Mouse (Mus musculus): ENCODE data around the gene Pax5. TPM values are rescaled to one million over a fixed set of nuclear protein-coding genes. Genes with fewer than 3 reads are reported as not detected.

The Pax5 gene
- polyA plus RNA-seq, 1 experiment from 2014 or later: not detected

DNA sequence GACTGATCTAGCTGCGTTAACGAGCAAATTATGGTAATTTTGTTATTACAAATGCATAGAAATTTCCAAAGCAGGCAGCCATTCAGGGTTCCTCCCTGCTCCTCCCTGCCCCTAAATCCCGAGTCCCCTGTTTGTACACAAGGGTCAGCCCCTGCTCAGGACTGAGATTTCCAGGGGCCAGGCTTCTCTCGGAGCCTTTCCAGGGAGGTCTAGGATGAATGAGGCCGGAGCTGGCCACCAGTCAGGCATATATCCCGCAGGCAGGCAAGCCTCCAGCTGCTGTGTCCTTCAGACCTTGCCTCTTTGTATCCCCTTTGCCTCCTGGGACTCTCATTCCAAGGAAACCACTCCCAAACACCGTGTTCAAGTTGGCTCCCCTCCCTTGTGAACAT is 151.7 kb downstream of the Pax5 start:
- H3K4me3 ChIP-seq (ENCODE audit: low read length): peak overlapping the region; percentile 43

DNA sequence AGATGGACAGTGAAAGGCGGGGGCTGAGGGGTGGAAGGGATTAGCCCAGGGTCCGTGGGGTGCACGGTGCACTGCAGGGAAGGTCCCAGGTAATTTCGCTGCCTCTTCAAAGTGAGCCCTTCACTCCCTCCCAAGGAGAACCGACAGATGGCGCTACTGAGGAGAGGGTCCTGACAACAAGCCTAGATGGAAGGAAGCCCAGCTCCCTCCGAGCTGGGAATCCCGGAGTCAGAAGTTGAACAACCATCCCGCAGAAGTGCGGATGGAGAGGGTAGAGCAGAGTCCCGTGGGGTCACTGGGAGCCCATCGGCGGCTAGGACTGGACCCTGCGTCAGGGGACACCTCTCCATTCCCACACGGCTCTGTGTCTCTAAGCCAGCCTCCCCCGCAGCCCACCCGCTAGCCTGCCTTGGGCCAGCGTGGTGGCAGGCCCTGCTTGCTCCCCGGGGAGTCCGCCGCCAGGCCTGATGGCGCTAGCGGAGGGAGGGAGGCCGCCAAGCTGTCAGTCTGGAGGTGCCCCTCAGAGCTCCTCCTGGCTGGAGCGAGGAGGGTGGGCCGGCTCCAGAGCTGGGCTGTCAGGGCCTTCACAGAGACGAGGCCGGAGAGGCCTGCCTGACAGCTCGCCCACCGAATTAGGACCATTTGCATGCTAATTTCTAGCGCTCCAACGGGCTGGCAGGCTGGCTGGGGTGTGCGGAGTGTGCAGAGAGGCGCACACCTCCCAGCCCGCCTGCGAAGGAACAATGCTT is 152.3 kb downstream of the Pax5 start:
- ATAC-seq (ENCODE audit: low FRiP score, low TSS enrichment): peak; percentile 75
- WGBS: 1% methylated on average over 36 of the region's 36 CpGs
- Histone ChIP-seq H3K9ac (replicated peaks; ENCODE audit: low read length) (peak overlapping the region; percentile 50), H3K9me3 (ENCODE audit: low read length) (no peaks in the 10 kb centered on the region), H3K4me1 (ENCODE audit: insufficient read depth, low read length) (peaks cover 7% of the 10 kb centered on the region), H3K27ac (ENCODE audit: low read length) (no peak overlapping the region), H3K4me3 (ENCODE audit: low read length) (peak overlapping the region; percentile 43), H3K4me2 (replicated peaks; ENCODE audit: low read depth, low read length) (peak overlapping the region; percentile 66), H3K36me3 (ENCODE audit: insufficient read depth, low read length) (no peaks in the 10 kb centered on the region), H3K27me3 (ENCODE audit: insufficient read depth, low read length) (peaks cover 4% of the 10 kb centered on the region; the same call in 1 of the 2 replicates)

More for the DNA sequence above, 151.7 kb downstream of the Pax5 start:
- Histone ChIP-seq H3K27me3 (ENCODE audit: insufficient read depth, low read length) (peaks cover 4% of the 10 kb centered on the region; the same call in 1 of the 2 replicates), H3K9ac (replicated peaks; ENCODE audit: low read length) (peak overlapping the region; percentile 50; the same call in 1 of the 2 replicates), H3K4me1 (ENCODE audit: insufficient read depth, low read length) (peaks cover 7% of the 10 kb centered on the region), H3K9me3 (ENCODE audit: low read length) (no peaks in the 10 kb centered on the region), H3K4me2 (replicated peaks; ENCODE audit: low read depth, low read length) (peak overlapping the region; percentile 66), H3K36me3 (ENCODE audit: insufficient read depth, low read length) (no peaks in the 10 kb centered on the region), H3K27ac (ENCODE audit: low read length) (no peak overlapping the region)
- ATAC-seq (ENCODE audit: low FRiP score, low TSS enrichment): no peak
- 5% methylated on average over 7 of the region's 7 CpGs for WGBS

DNA sequence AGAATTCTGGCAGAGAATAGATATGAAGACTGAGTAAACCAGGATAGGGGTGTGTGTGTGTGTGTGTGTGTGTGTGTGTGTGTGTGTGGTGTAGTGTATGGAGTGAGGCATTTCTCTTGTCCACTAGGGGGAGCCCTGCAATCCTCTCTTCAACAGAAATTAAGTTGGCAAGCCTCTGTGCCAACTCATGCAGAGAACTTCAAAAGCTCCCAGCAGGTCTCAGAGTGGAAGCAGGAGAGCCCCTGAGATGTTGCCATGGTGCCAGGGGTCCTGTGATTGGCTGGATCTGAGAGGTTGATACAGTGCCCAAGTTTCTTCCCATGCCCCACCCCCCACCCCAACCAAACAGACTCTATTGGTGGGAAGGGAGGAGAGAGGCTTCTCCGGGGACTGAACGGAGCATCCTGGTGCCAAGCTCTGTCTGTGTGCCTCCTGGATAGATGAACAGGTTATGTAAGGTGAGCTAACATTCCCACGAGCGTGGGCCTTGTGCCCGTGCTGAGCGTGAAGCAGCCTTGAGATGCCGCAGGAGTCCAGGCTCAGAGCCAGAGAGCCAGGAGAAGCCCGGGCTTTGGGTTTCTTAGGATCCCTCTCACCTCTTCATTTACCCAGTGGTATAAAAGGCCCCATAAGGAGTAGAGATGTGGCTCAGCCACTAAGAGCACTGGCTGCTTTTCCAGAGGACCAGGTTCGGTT is 153.6 kb downstream of the Pax5 start:
- Histone ChIP-seq H3K9ac (replicated peaks; ENCODE audit: low read length) (no peak overlapping the region), H3K4me2 (replicated peaks; ENCODE audit: low read depth, low read length) (no peak overlapping the region), H3K4me1 (ENCODE audit: insufficient read depth, low read length) (peaks cover 7% of the 10 kb centered on the region), H3K4me3 (ENCODE audit: low read length) (no peak overlapping the region), H3K27me3 (ENCODE audit: insufficient read depth, low read length) (peaks cover 4% of the 10 kb centered on the region; the same call in 1 of the 2 replicates), H3K36me3 (ENCODE audit: insufficient read depth, low read length) (no peaks in the 10 kb centered on the region), H3K9me3 (ENCODE audit: low read length) (no peaks in the 10 kb centered on the region), H3K27ac (ENCODE audit: low read length) (no peak overlapping the region)
- ATAC-seq (ENCODE audit: low FRiP score, low TSS enrichment): no peak
- 95% methylated on average over 9 of the region's 9 CpGs for WGBS

DNA sequence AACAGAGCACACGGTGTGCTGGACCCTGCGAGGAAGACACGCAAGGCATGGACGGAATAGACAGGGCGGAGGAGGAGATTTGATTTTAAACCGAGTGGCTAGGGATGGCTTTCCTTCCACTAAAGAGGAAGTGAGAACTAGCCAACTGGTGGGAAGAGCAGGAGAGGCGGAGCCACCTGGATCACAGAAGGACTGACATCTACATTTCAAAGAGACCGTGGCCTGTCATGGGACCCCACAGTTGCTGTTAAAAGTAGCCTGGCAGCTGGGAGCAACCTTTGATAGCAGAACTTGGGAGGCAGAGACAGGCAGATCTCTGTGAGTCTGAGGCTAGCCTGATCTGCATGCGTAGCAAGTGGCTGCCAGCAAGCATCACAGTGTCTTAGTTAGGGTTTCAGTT is 154.7 kb downstream of the Pax5 start:
- Histone ChIP-seq H3K4me3 (ENCODE audit: low read length) (no peak overlapping the region), H3K9ac (replicated peaks; ENCODE audit: low read length) (no peak overlapping the region), H3K36me3 (ENCODE audit: insufficient read depth, low read length) (no peaks in the 10 kb centered on the region), H3K4me2 (replicated peaks; ENCODE audit: low read depth, low read length) (no peak overlapping the region), H3K9me3 (ENCODE audit: low read length) (no peaks in the 10 kb centered on the region), H3K4me1 (ENCODE audit: insufficient read depth, low read length) (peaks cover 7% of the 10 kb centered on the region), H3K27ac (ENCODE audit: low read length) (no peak overlapping the region), H3K27me3 (ENCODE audit: insufficient read depth, low read length) (peaks cover 3% of the 10 kb centered on the region; the same call in 1 of the 2 replicates)
- ATAC-seq (ENCODE audit: low FRiP score, low TSS enrichment): no peak
- 76% methylated on average over 9 of the region's 9 CpGs for WGBS

DNA sequence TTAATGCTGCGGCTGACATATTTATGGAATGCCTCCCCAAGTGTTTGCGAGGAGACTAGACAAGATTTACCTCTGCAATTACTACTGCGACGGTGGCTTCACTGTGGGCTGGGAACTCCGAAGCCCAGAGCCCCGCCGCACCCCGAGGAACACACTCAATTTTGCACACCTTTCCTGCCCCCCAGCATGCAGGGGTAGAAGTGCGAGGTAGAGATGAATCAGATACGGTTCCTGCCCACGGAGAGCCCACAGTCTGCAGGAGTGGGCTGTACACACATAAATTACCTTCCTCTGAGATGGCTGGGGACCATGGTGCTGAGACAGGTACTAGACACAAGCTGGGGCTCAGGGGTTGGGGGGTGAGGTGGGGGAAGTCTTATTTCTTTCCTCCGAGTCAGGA is 158.8 kb downstream of the Pax5 start:
- Histone ChIP-seq H3K4me1 (ENCODE audit: insufficient read depth, low read length) (no peaks in the 10 kb centered on the region), H3K36me3 (ENCODE audit: insufficient read depth, low read length) (no peaks in the 10 kb centered on the region), H3K27ac (ENCODE audit: low read length) (no peak overlapping the region), H3K4me3 (ENCODE audit: low read length) (no peak overlapping the region), H3K4me2 (replicated peaks; ENCODE audit: low read depth, low read length) (no peak overlapping the region), H3K27me3 (ENCODE audit: insufficient read depth, low read length) (no peaks in the 10 kb centered on the region), H3K9ac (replicated peaks; ENCODE audit: low read length) (no peak overlapping the region), H3K9me3 (ENCODE audit: low read length) (no peaks in the 10 kb centered on the region)
- ATAC-seq (ENCODE audit: low FRiP score, low TSS enrichment): no peak
- WGBS: 30% methylated on average over 12 of the region's 12 CpGs

DNA sequence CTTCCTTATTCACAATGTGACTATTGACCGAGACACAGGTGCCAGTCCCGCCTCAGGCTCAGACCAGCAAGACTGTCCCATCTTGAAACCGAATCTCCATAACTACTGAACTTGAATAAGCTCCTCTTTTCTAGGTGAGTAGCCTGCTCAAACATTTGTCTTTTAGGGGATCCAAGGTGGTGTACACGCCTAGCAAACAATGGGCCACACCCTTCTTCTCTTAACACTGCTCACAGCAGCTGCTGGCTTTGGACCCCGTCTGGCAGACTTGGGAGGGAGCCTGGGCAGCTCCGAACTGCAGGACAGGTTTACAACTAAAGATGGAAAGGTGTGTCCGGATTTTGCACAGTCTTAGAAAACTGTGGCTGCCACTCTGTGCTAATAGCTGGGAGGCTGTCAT is 161.3 kb downstream of the Pax5 start:
- Histone ChIP-seq H3K9me3 (ENCODE audit: low read length) (no peaks in the 10 kb centered on the region), H3K27ac (ENCODE audit: low read length) (no peak overlapping the region), H3K9ac (replicated peaks; ENCODE audit: low read length) (no peak overlapping the region), H3K36me3 (ENCODE audit: insufficient read depth, low read length) (no peaks in the 10 kb centered on the region), H3K27me3 (ENCODE audit: insufficient read depth, low read length) (0 out of 2 replicates have a peak, but pooled peaks cover 5% of the 10 kb centered on the region), H3K4me1 (ENCODE audit: insufficient read depth, low read length) (no peaks in the 10 kb centered on the region), H3K4me2 (replicated peaks; ENCODE audit: low read depth, low read length) (no peak overlapping the region), H3K4me3 (ENCODE audit: low read length) (no peak overlapping the region)
- 79% methylated on average over 7 of the region's 7 CpGs for WGBS
- ATAC-seq (ENCODE audit: low FRiP score, low TSS enrichment): no peak

DNA sequence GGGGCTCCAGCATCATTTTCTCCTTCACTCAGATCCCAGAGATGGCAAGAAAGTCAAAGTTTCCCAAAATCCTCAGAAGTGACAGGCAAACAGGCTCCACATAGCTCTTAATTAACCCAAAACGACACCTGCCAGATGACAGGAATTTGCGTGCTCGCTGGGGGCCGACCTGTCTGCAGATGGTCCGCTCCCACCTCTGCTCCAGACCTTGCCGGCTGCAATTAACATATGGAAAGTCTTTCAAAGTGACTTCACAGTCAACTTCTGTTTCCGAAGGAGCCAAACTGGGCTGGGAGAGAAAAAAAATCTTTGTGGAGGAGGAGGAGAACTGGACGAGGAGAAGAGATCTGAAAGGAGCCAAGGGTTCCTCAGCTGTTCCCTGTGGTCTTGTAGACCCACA is 164.6 kb downstream of the Pax5 start:
- no peaks in the 10 kb centered on the region for H3K36me3 ChIP-seq (ENCODE audit: insufficient read depth, low read length)
- no peak overlapping the region for H3K4me2 ChIP-seq (replicated peaks; ENCODE audit: low read depth, low read length)
- no peaks in the 10 kb centered on the region for H3K4me1 ChIP-seq (ENCODE audit: insufficient read depth, low read length)
- no peak for ATAC-seq (ENCODE audit: low FRiP score, low TSS enrichment)
- H3K27me3 ChIP-seq (ENCODE audit: insufficient read depth, low read length): 0 out of 2 replicates have a peak, but pooled peaks cover 5% of the 10 kb centered on the region
- H3K9me3 ChIP-seq (ENCODE audit: low read length): no peaks in the 10 kb centered on the region
- WGBS: 12% methylated on average over 8 of the region's 8 CpGs
- no peak overlapping the region for H3K9ac ChIP-seq (replicated peaks; ENCODE audit: low read length)
- H3K4me3 ChIP-seq (ENCODE audit: low read length): no peak overlapping the region
- H3K27ac ChIP-seq (ENCODE audit: low read length): no peak overlapping the region

DNA sequence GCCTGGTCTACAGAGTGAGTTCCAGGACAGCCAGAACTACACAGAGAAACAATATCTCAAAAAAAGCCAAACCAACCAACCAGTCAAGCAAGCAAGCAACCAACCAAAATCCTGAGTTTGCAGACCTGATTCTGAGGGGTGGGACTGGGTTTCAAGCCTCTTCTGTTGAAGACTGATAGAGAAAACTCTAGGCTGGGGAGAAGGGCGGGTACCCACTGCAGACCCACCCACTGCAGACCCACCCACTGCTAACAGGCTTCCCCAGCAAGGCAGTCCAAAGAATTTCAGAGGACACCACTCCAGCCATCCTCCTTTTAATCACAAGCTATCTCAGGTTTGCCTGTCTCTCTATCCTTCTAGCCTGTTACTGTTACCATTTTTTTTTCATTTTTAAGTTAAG is 165.8 kb downstream of the Pax5 start:
- H3K4me2 ChIP-seq (replicated peaks; ENCODE audit: low read depth, low read length): no peak overlapping the region
- WGBS: 71% methylated on average over 1 of the region's 1 CpGs
- H3K36me3 ChIP-seq (ENCODE audit: insufficient read depth, low read length): no peaks in the 10 kb centered on the region
- no peak overlapping the region for H3K9ac ChIP-seq (replicated peaks; ENCODE audit: low read length)
- no peaks in the 10 kb centered on the region for H3K4me1 ChIP-seq (ENCODE audit: insufficient read depth, low read length)
- 0 out of 2 replicates have a peak, but pooled peaks cover 5% of the 10 kb centered on the region for H3K27me3 ChIP-seq (ENCODE audit: insufficient read depth, low read length)
- no peaks in the 10 kb centered on the region for H3K9me3 ChIP-seq (ENCODE audit: low read length)
- no peak for ATAC-seq (ENCODE audit: low FRiP score, low TSS enrichment)
- H3K4me3 ChIP-seq (ENCODE audit: low read length): no peak overlapping the region
- no peak overlapping the region for H3K27ac ChIP-seq (ENCODE audit: low read length)

DNA sequence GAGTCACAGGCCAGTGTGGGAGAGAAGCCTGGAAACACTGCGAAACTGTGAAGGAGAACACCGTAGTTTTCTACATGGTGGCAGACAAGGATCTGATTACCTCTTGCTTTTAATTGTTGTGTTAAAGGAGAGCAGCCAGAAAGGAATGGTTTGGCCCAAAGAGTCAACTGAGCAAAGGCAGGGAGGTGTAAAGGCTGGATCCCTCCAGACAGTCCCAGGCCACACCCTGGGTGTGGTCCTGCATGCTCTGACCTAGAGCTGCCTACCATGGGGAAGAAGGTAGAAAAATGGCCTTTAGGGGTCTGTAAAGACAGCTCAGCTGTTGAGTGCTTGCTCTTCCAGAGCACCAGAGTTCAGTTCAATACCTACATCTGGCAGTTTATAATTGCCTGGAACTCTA is 166.4 kb downstream of the Pax5 start:
- H3K4me3 ChIP-seq (ENCODE audit: low read length): no peak overlapping the region
- no peak overlapping the region for H3K9ac ChIP-seq (replicated peaks; ENCODE audit: low read length)
- 0 out of 2 replicates have a peak, but pooled peaks cover 5% of the 10 kb centered on the region for H3K27me3 ChIP-seq (ENCODE audit: insufficient read depth, low read length)
- WGBS: 67% methylated on average over 2 of the region's 2 CpGs
- H3K4me2 ChIP-seq (replicated peaks; ENCODE audit: low read depth, low read length): no peak overlapping the region
- ATAC-seq (ENCODE audit: low FRiP score, low TSS enrichment): no peak
- H3K36me3 ChIP-seq (ENCODE audit: insufficient read depth, low read length): no peaks in the 10 kb centered on the region
- H3K4me1 ChIP-seq (ENCODE audit: insufficient read depth, low read length): no peaks in the 10 kb centered on the region
- H3K9me3 ChIP-seq (ENCODE audit: low read length): no peaks in the 10 kb centered on the region
- H3K27ac ChIP-seq (ENCODE audit: low read length): no peak overlapping the region

DNA sequence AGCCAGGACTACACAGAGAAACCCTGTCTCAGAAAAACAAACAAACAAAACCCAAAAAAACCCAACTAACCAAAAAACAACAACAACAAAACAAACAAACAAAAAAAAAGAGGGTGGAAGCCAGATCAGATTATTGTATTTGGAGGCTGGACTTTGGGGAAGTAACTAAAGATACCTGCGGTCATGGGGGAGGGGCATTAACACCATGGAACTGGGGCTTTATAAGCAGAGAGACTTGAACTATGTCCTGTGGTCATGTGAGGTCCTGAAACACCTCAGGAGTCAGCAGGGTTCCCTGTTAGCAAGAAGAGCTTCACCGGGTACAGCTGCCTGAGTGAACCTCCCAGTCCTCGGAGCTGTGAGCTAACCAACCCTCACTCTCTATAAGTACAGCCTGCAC is 168.2 kb downstream of the Pax5 start:
- WGBS: 76% methylated on average over 3 of the region's 3 CpGs

More for the DNA sequence above, 168.2 kb downstream of the Pax5 start:
- H3K4me1 ChIP-seq (ENCODE audit: insufficient read depth, low read length): no peaks in the 10 kb centered on the region
- H3K9me3 ChIP-seq (ENCODE audit: low read length): no peaks in the 10 kb centered on the region
- ATAC-seq (ENCODE audit: low FRiP score, low TSS enrichment): no peak
- 0 out of 2 replicates have a peak, but pooled peaks cover 5% of the 10 kb centered on the region for H3K27me3 ChIP-seq (ENCODE audit: insufficient read depth, low read length)
- no peak overlapping the region for H3K27ac ChIP-seq (ENCODE audit: low read length)
- no peak overlapping the region for H3K4me3 ChIP-seq (ENCODE audit: low read length)
- H3K36me3 ChIP-seq (ENCODE audit: insufficient read depth, low read length): no peaks in the 10 kb centered on the region
- H3K9ac ChIP-seq (replicated peaks; ENCODE audit: low read length): no peak overlapping the region
- no peak overlapping the region for H3K4me2 ChIP-seq (replicated peaks; ENCODE audit: low read depth, low read length)
